Mouse (Mus musculus): ENCODE results near the gene Dgat2. TPM values are rescaled to one million over a fixed set of nuclear protein-coding genes. Genes with fewer than 3 reads are reported as not detected.

Dgat2 gene
- polyA plus RNA-seq, 1 experiment = 76.7 TPM

GRCm38 (mm10) chr7:99159446-99159845 lies 23.1 kb downstream of the Dgat2 start:
- peaks cover 2% of the 10 kb centered on the region; the same call in 1 of the 2 replicates for H3K4me1 ChIP-seq (ENCODE audit: control insufficient read depth, insufficient read depth, low read length)
- no peak for TF ChIP-seq CTCF (IDR thresholded peaks at IDR 0.05; ENCODE audit: extremely low read depth, insufficient read depth, low read length)
- TF ChIP-seq POLR2A (IDR thresholded peaks at IDR 0.05; ENCODE audit: extremely low read depth, insufficient read depth, low read length) = no peak
- H3K27ac ChIP-seq (ENCODE audit: insufficient read depth, low read length) = no peak overlapping the region
- no peak overlapping the region for H3K4me3 ChIP-seq (ENCODE audit: insufficient read depth, low read length)

- H3K4me3 ChIP-seq (ENCODE audit: insufficient read depth, low read length) = no peak overlapping the region
- H3K27ac ChIP-seq (ENCODE audit: insufficient read depth, low read length) = no peak overlapping the region
- H3K4me1 ChIP-seq (ENCODE audit: control insufficient read depth, insufficient read depth, low read length) = no peaks in the 10 kb centered on the region
- TF ChIP-seq POLR2A (IDR thresholded peaks at IDR 0.05; ENCODE audit: extremely low read depth, insufficient read depth, low read length) = no peak
- no peak for TF ChIP-seq CTCF (IDR thresholded peaks at IDR 0.05; ENCODE audit: extremely low read depth, insufficient read depth, low read length)
Measured at GRCm38 (mm10) chr7:99158904-99159303, 23.6 kb downstream of the Dgat2 start.

- no peak for TF ChIP-seq CTCF (IDR thresholded peaks at IDR 0.05; ENCODE audit: extremely low read depth, insufficient read depth, low read length)
- no peak for TF ChIP-seq POLR2A (IDR thresholded peaks at IDR 0.05; ENCODE audit: extremely low read depth, insufficient read depth, low read length)
- Histone ChIP-seq H3K4me3 (ENCODE audit: insufficient read depth, low read length) (no peak overlapping the region), H3K27ac (ENCODE audit: insufficient read depth, low read length) (no peak overlapping the region), H3K4me1 (ENCODE audit: control insufficient read depth, insufficient read depth, low read length) (no peaks in the 10 kb centered on the region)
Measured at GRCm38 (mm10) chr7:99158011-99158410, 24.5 kb downstream of the Dgat2 start.

- no peak overlapping the region for H3K27ac ChIP-seq (ENCODE audit: insufficient read depth, low read length)
- H3K4me3 ChIP-seq (ENCODE audit: insufficient read depth, low read length) = no peak overlapping the region
- TF ChIP-seq CTCF (IDR thresholded peaks at IDR 0.05; ENCODE audit: extremely low read depth, insufficient read depth, low read length) (no peak), POLR2A (IDR thresholded peaks at IDR 0.05; ENCODE audit: extremely low read depth, insufficient read depth, low read length) (no peak)
- H3K4me1 ChIP-seq (ENCODE audit: control insufficient read depth, insufficient read depth, low read length) = no peaks in the 10 kb centered on the region
Measured at GRCm38 (mm10) chr7:99156737-99157136, 25.8 kb downstream of the Dgat2 start.

- Histone ChIP-seq H3K4me1 (ENCODE audit: control insufficient read depth, insufficient read depth, low read length) (no peaks in the 10 kb centered on the region), H3K27ac (ENCODE audit: insufficient read depth, low read length) (no peak overlapping the region), H3K4me3 (ENCODE audit: insufficient read depth, low read length) (no peak overlapping the region)
- TF ChIP-seq CTCF (IDR thresholded peaks at IDR 0.05; ENCODE audit: extremely low read depth, insufficient read depth, low read length) (no peak), POLR2A (IDR thresholded peaks at IDR 0.05; ENCODE audit: extremely low read depth, insufficient read depth, low read length) (no peak)
Measured at GRCm38 (mm10) chr7:99155311-99156289, 26.9 kb downstream of the Dgat2 start.

GRCm38 (mm10) chr7:99154648-99155151 lies 27.8 kb downstream of the Dgat2 start:
- Histone ChIP-seq H3K4me1 (ENCODE audit: control insufficient read depth, insufficient read depth, low read length) (no peaks in the 10 kb centered on the region), H3K4me3 (ENCODE audit: insufficient read depth, low read length) (no peak overlapping the region)

GRCm38 (mm10) chr7:99153686-99154202 lies 28.8 kb downstream of the Dgat2 start:
- TF ChIP-seq CTCF (IDR thresholded peaks at IDR 0.05; ENCODE audit: extremely low read depth, insufficient read depth, low read length) (no peak), POLR2A (IDR thresholded peaks at IDR 0.05; ENCODE audit: extremely low read depth, insufficient read depth, low read length) (no peak)

More at GRCm38 (mm10) chr7:99154648-99155151, 27.8 kb downstream of the Dgat2 start:
- H3K27ac ChIP-seq (ENCODE audit: insufficient read depth, low read length) = no peak overlapping the region
- no peak for TF ChIP-seq POLR2A (IDR thresholded peaks at IDR 0.05; ENCODE audit: extremely low read depth, insufficient read depth, low read length)
- TF ChIP-seq CTCF (IDR thresholded peaks at IDR 0.05; ENCODE audit: extremely low read depth, insufficient read depth, low read length) = no peak

GRCm38 (mm10) chr7:99152756-99153155 lies 29.8 kb downstream of the Dgat2 start:
- TF ChIP-seq CTCF (IDR thresholded peaks at IDR 0.05; ENCODE audit: extremely low read depth, insufficient read depth, low read length) (no peak), POLR2A (IDR thresholded peaks at IDR 0.05; ENCODE audit: extremely low read depth, insufficient read depth, low read length) (no peak)
- Histone ChIP-seq H3K4me3 (ENCODE audit: insufficient read depth, low read length) (no peak overlapping the region), H3K27ac (ENCODE audit: insufficient read depth, low read length) (no peak overlapping the region), H3K4me1 (ENCODE audit: control insufficient read depth, insufficient read depth, low read length) (no peaks in the 10 kb centered on the region)

More at GRCm38 (mm10) chr7:99153686-99154202, 28.8 kb downstream of the Dgat2 start:
- H3K4me1 ChIP-seq (ENCODE audit: control insufficient read depth, insufficient read depth, low read length) = no peaks in the 10 kb centered on the region
- no peak overlapping the region for H3K4me3 ChIP-seq (ENCODE audit: insufficient read depth, low read length)
- no peak overlapping the region for H3K27ac ChIP-seq (ENCODE audit: insufficient read depth, low read length)

GRCm38 (mm10) chr7:99151342-99151741 lies 31.2 kb downstream of the Dgat2 start:
- no peak overlapping the region for H3K27ac ChIP-seq (ENCODE audit: insufficient read depth, low read length)
- H3K4me1 ChIP-seq (ENCODE audit: control insufficient read depth, insufficient read depth, low read length) = no peaks in the 10 kb centered on the region
- TF ChIP-seq POLR2A (IDR thresholded peaks at IDR 0.05; ENCODE audit: extremely low read depth, insufficient read depth, low read length) (no peak), CTCF (IDR thresholded peaks at IDR 0.05; ENCODE audit: extremely low read depth, insufficient read depth, low read length) (peak; percentile 96)

More at GRCm38 (mm10) chr7:99151342-99151741, 31.2 kb downstream of the Dgat2 start:
- no peak overlapping the region for H3K4me3 ChIP-seq (ENCODE audit: insufficient read depth, low read length)
